Mouse (Mus musculus): ENCODE results near the gene Lamb2.

DNA sequence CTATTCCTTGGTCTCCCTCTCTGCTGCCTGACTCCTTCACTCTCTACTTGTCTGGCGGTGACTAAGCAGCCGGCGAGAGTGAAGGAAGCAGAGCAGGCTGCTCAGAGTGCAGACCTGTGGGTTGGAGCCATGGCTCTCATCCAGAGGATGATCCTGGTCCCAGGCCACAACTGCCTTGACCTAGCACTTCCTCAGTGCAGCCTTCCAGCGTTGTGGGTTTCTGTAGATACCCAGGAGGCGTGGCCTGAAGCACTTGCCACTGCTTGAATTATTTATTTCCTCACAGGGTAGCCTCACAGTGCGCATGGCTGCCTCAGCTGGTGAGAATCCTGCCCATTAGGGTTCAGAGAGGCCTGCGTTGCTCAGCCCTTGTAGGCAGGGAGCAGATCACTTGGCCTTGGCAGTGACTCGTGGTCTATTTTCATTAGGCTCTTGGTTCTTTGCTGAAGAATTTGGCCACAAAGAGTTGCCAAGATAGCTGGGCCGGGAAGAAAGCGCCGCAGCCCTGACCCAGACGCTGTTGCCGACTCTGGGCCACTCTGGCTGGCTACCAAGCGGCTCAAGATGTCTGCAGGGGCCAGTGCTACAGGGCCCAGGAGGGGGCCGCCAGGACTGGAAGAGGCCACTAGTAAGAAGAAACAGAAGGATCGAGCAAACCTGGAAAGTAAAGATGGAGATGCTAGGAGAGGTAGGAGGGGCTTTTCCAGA is 12.7 kb downstream of the Lamb2 start:
- no peak for TF ChIP-seq CTCF (IDR thresholded peaks at IDR 0.05; ENCODE audit: low read depth)
- TF ChIP-seq EP300 (optimal IDR thresholded peaks at IDR 0.05), result no peak

Measured in stomach, postnatal 0 days (tissue).